Mouse (Mus musculus): ENCODE measurements around the gene Acat1.

- TF ChIP-seq CTCF (IDR thresholded peaks at IDR 0.05; ENCODE audit: low read depth, low read length), result no peak
- no peak for TF ChIP-seq POLR2A (IDR thresholded peaks at IDR 0.05; ENCODE audit: extremely low read depth, insufficient read depth, low read length)
These were observed 6.3 kb downstream of the Acat1 start for GRCm38 (mm10) chr9:53603849-53604248.

Data from liver, adult 2 months (tissue).